Mouse (Mus musculus): ENCODE data around the gene Exo5.

The Exo5 gene

GRCm38 (mm10) chr4:120924554-120925299 is at the start of gene Exo5:
TSS of gene Exo5 (minus strand) at chr4:120925017.
- DNase-seq (ENCODE audit: low spot score in 2 of 2), result peak; percentile 89 to 91

- DNase-seq (ENCODE audit: low spot score in 2 of 2), result no peak
Observed at GRCm38 (mm10) chr4:120971842-120972241, 47.0 kb upstream of the Exo5 start.

- DNase-seq (ENCODE audit: low spot score in 2 of 2), result no peak
Observed at GRCm38 (mm10) chr4:120969382-120970146, 44.7 kb upstream of the Exo5 start.

GRCm38 (mm10) chr4:120968486-120968885 is 43.7 kb upstream of the Exo5 start:
- no peak for DNase-seq (ENCODE audit: low spot score in 2 of 2)

GRCm38 (mm10) chr4:120955586-120955985 is 30.8 kb upstream of the Exo5 start:
- no peak for DNase-seq (ENCODE audit: low spot score in 2 of 2)

GRCm38 (mm10) chr4:120953667-120954066 is 28.9 kb upstream of the Exo5 start:
- no peak for DNase-seq (ENCODE audit: low spot score in 2 of 2)

GRCm38 (mm10) chr4:120953038-120953437 is 28.2 kb upstream of the Exo5 start:
- DNase-seq (ENCODE audit: low spot score in 2 of 2), result no peak

- DNase-seq (ENCODE audit: low spot score in 2 of 2), result no peak
Observed at GRCm38 (mm10) chr4:120952163-120952562, 27.3 kb upstream of the Exo5 start.

- peak; percentile 87 to 88 for DNase-seq (ENCODE audit: low spot score in 2 of 2)
Observed at GRCm38 (mm10) chr4:120951428-120951973, 26.7 kb upstream of the Exo5 start, which contains the start of gene Zfp69. TSS of gene Zfp69 (minus strand) at chr4:120951699.

GRCm38 (mm10) chr4:120950763-120951427 is 26.1 kb upstream of the Exo5 start:
- no peak for DNase-seq (ENCODE audit: low spot score in 2 of 2)

- DNase-seq (ENCODE audit: low spot score in 2 of 2), result peak in 1 of 2 experiments; percentile 10
Observed at GRCm38 (mm10) chr4:120948938-120949337, 24.1 kb upstream of the Exo5 start.

- no peak for DNase-seq (ENCODE audit: low spot score in 2 of 2)
Observed at GRCm38 (mm10) chr4:120935006-120935405, 10.2 kb upstream of the Exo5 start.

GRCm38 (mm10) chr4:120930736-120931135 is 5.9 kb upstream of the Exo5 start:
- DNase-seq (ENCODE audit: low spot score in 2 of 2), result no peak

GRCm38 (mm10) chr4:120928686-120929085 is 3.9 kb upstream of the Exo5 start:
- no peak for DNase-seq (ENCODE audit: low spot score in 2 of 2)

- DNase-seq (ENCODE audit: low spot score in 2 of 2), result peak; percentile 20 to 27
Observed at GRCm38 (mm10) chr4:120925386-120925785, 569 bp upstream of the Exo5 start.

- no peak for DNase-seq (ENCODE audit: low spot score in 2 of 2)
Observed at GRCm38 (mm10) chr4:120921461-120921860, 3.4 kb downstream of the Exo5 start.

GRCm38 (mm10) chr4:120914501-120914900 is 10.3 kb downstream of the Exo5 start:
- no peak for DNase-seq (ENCODE audit: low spot score in 2 of 2)

- no peak for DNase-seq (ENCODE audit: low spot score in 2 of 2)
Observed at GRCm38 (mm10) chr4:120913861-120914260, 11.0 kb downstream of the Exo5 start.

- no peak for DNase-seq (ENCODE audit: low spot score in 2 of 2)
Observed at GRCm38 (mm10) chr4:120913443-120913842, 11.4 kb downstream of the Exo5 start.

- no peak for DNase-seq (ENCODE audit: low spot score in 2 of 2)
Observed at GRCm38 (mm10) chr4:120912866-120913265, 12.0 kb downstream of the Exo5 start.

GRCm38 (mm10) chr4:120911086-120911485 is 13.7 kb downstream of the Exo5 start:
- peak in 1 of 2 experiments; percentile 11 for DNase-seq (ENCODE audit: low spot score in 2 of 2)

- peak in 1 of 2 experiments; percentile 15 for DNase-seq (ENCODE audit: low spot score in 2 of 2)
Observed at GRCm38 (mm10) chr4:120909558-120910150, 15.2 kb downstream of the Exo5 start.
